Mouse (Mus musculus): ENCODE data around the gene Prr13. TPM values are rescaled to one million over a fixed set of nuclear protein-coding genes. Genes with fewer than 3 reads are reported as not detected.

Prr13 gene
- total and polyA plus RNA-seq, 3 experiments = 78.6 to 254 (median 86.0) TPM

DNA sequence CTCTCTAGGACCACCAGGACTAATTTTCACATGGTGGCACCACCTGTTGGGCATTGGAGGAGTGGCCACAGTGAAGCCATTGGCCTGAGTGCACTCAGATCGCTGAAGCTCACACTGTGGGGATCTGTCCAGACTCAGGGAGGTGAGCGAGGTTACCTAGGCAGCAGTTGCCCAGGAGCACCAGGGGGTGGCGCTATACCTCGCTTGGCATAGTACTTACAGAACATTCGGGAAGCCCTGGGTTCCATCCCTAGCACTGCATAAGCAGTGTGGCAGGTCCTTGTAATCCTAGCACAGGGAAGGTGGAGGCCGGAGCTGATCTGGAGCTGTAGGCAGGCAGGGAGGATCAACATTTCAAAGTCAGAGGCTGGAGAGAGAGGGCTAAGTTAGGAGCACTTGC is 2.8 kb upstream of the Prr13 start:
- ATAC-seq (ENCODE audit: extremely low read depth, insufficient number of reproducible peaks, low FRiP score, poor library complexity, severe bottlenecking) = no peak
- H3K4me1 ChIP-seq (ENCODE audit: insufficient read depth, low read depth, low read length) = peaks cover 47% of the 10 kb centered on the region

DNA sequence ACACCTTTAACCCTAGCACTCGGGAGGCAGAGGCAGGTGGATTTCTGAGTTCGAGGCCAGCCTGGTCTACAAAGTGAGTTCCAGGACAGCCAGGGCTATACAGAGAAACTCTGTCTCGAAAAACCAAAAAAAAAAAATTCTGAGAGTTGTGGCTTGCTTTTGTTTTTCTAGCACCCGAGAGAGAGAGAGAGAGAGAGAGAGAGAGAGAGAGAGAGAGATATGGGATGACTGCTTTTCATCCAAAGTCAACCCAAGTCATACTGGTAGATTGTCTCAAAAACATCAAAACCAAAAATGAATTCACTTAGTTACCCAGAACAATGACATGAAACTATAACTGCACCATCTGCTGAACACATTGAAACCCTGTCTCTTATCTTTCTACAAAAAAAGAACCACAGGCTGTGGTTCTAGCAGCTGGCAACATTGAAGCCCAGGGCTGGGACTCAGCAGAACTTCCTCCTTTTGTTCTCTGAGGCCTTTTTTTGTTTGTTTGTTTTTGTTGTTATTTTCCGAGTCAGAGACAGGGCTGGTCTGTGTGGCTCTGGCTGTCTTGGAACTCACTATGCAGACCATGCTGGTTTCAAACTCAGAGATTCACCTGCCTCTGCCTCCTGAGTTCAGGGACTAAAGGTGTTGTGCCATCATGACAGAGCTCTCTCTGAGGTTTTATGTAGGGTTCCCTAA is 635 bp upstream of the Prr13 start:
- peak; percentile 57 for DNase-seq (ENCODE audit: low spot score)
- peaks cover 52% of the 10 kb centered on the region for H3K4me1 ChIP-seq (ENCODE audit: insufficient read depth, low read depth, low read length)
- TF ChIP-seq TAL1 (conservative IDR thresholded peaks at IDR 0.05; ENCODE audit: low read depth, low read length) (peak; percentile 65), GATA1 (IDR thresholded peaks at IDR 0.05; ENCODE audit: borderline replicate concordance, low read length) (no peak), CTCF (IDR thresholded peaks at IDR 0.05; ENCODE audit: low read depth, low read length) (no peak)

More for the DNA sequence above, 2.8 kb upstream of the Prr13 start:
- H3K4me3 ChIP-seq (ENCODE audit: low read depth, low read length) = no peak overlapping the region
- no peaks in the 10 kb centered on the region for H3K9me3 ChIP-seq (replicated peaks)
- TF ChIP-seq CTCF (IDR thresholded peaks at IDR 0.05; ENCODE audit: low read depth, low read length) (no peak), POLR2AphosphoS5 (IDR thresholded peaks at IDR 0.05; ENCODE audit: insufficient replicate concordance, low read depth, low read length) (no peak), TAL1 (conservative IDR thresholded peaks at IDR 0.05; ENCODE audit: low read depth, low read length) (no peak), GATA1 (IDR thresholded peaks at IDR 0.05; ENCODE audit: borderline replicate concordance, low read length) (no peak), GATA2 (IDR thresholded peaks at IDR 0.05; ENCODE audit: borderline replicate concordance, low read depth, low read length) (no peak)
- no peak for DNase-seq (ENCODE audit: low spot score)
- peaks cover 25% of the 10 kb centered on the region for H3K27me3 ChIP-seq (ENCODE audit: insufficient read depth, low read length)
- peaks cover 7% of the 10 kb centered on the region for H3K36me3 ChIP-seq (replicated peaks)

DNA sequence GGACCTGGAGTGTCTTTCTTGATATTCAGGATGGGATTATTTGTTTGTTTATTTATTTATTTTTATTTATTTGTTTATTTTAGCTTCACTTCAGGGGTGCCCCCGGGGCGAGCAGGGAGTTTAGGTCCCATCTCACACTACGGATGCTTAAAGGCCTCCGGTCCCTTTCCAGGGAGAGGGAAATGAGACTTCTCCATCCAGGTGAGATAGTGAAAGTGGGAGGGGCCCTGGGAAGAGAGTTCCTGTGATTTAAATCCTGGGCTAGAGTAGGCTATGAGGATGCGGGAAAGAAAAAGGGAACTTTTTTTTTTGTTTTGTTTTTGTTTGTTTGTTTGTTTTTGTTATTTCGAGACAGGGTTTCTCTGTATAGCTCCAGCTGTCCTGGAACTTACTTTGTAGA is 553 bp downstream of the Prr13 start:
- no peak for DNase-seq (ENCODE audit: low spot score)
- TF ChIP-seq TAL1 (conservative IDR thresholded peaks at IDR 0.05; ENCODE audit: low read depth, low read length) (no peak), GATA1 (IDR thresholded peaks at IDR 0.05; ENCODE audit: borderline replicate concordance, low read length) (no peak), CTCF (IDR thresholded peaks at IDR 0.05; ENCODE audit: low read depth, low read length) (no peak), POLR2AphosphoS5 (IDR thresholded peaks at IDR 0.05; ENCODE audit: insufficient replicate concordance, low read depth, low read length) (no peak), GATA2 (IDR thresholded peaks at IDR 0.05; ENCODE audit: borderline replicate concordance, low read depth, low read length) (no peak)
- Histone ChIP-seq H3K9me3 (replicated peaks) (no peaks in the 10 kb centered on the region), H3K4me3 (ENCODE audit: low read depth, low read length) (peak overlapping the region; percentile 73), H3K27me3 (ENCODE audit: insufficient read depth, low read length) (no peaks in the 10 kb centered on the region), H3K4me1 (ENCODE audit: insufficient read depth, low read depth, low read length) (peaks cover 54% of the 10 kb centered on the region), H3K36me3 (replicated peaks) (peaks cover 36% of the 10 kb centered on the region)
- ATAC-seq (ENCODE audit: extremely low read depth, insufficient number of reproducible peaks, low FRiP score, poor library complexity, severe bottlenecking) = no peak

More for the DNA sequence above, 635 bp upstream of the Prr13 start:
- Histone ChIP-seq H3K4me3 (ENCODE audit: low read depth, low read length) (peak overlapping the region; percentile 73; the same call in 1 of the 2 replicates), H3K36me3 (replicated peaks) (peaks cover 26% of the 10 kb centered on the region), H3K27me3 (ENCODE audit: insufficient read depth, low read length) (peaks cover 8% of the 10 kb centered on the region; the same call in 1 of the 2 replicates), H3K9me3 (replicated peaks) (no peaks in the 10 kb centered on the region)
- ATAC-seq (ENCODE audit: extremely low read depth, insufficient number of reproducible peaks, low FRiP score, poor library complexity, severe bottlenecking) = 0 out of 2 replicates have a peak, but pooled peaks have one; percentile 16

DNA sequence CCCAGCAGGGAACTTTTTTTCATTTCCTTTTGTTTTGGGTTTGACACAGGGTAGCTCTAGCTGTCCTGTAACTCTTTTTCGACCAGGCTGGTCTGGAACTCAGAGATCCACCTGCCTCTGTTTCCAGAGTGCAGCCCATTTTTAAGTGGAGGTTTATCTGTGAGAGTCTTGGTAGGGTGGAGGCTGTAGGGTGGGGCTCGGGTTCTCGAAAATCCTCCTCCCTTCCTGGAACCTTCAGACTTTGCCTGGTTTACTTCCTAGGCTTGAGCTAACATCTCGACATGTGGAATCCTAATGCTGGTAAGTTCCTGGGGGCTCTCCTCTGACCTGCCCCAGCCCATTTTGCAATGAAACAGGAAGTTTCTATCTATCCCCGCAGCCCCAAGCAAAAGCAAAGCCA is 1.0 kb downstream of the Prr13 start:
- DNase-seq (ENCODE audit: low spot score) (no peak), ATAC-seq (ENCODE audit: extremely low read depth, insufficient number of reproducible peaks, low FRiP score, poor library complexity, severe bottlenecking) (no peak)
- no peaks in the 10 kb centered on the region for H3K27me3 ChIP-seq (ENCODE audit: insufficient read depth, low read length)
- H3K4me3 ChIP-seq (ENCODE audit: low read depth, low read length) = peak overlapping the region; percentile 73
- no peaks in the 10 kb centered on the region for H3K9me3 ChIP-seq (replicated peaks)
- peaks cover 39% of the 10 kb centered on the region for H3K36me3 ChIP-seq (replicated peaks)
- H3K4me1 ChIP-seq (ENCODE audit: insufficient read depth, low read depth, low read length) = peaks cover 54% of the 10 kb centered on the region
- TF ChIP-seq CTCF (IDR thresholded peaks at IDR 0.05; ENCODE audit: low read depth, low read length) (no peak), POLR2AphosphoS5 (IDR thresholded peaks at IDR 0.05; ENCODE audit: insufficient replicate concordance, low read depth, low read length) (no peak), GATA1 (IDR thresholded peaks at IDR 0.05; ENCODE audit: borderline replicate concordance, low read length) (no peak), TAL1 (conservative IDR thresholded peaks at IDR 0.05; ENCODE audit: low read depth, low read length) (no peak), GATA2 (IDR thresholded peaks at IDR 0.05; ENCODE audit: borderline replicate concordance, low read depth, low read length) (no peak)

DNA sequence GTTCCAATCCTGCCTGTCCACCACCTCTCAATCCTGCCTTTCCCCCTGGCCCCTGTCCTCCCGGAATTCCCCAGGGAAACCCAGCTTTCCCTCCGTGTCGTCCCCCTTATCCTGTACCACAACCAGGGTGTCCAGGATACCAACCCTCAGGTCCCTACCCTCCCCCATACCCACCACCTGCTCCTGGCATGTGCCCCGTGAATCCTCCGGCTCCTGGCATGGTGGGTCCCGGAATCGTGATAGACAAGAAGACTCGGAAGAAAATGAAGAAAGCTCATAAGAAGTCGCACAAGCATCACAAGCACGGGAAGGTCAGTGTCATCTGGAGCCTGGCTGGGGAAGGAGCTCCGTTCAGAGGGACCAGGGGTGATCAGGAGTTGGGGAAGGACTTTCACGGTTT is 1.6 kb downstream of the Prr13 start:
- DNase-seq (ENCODE audit: low spot score) (no peak), ATAC-seq (ENCODE audit: extremely low read depth, insufficient number of reproducible peaks, low FRiP score, poor library complexity, severe bottlenecking) (no peak)
- Histone ChIP-seq H3K27me3 (ENCODE audit: insufficient read depth, low read length) (no peaks in the 10 kb centered on the region), H3K9me3 (replicated peaks) (no peaks in the 10 kb centered on the region), H3K36me3 (replicated peaks) (peaks cover 44% of the 10 kb centered on the region), H3K4me3 (ENCODE audit: low read depth, low read length) (peak overlapping the region; percentile 73), H3K4me1 (ENCODE audit: insufficient read depth, low read depth, low read length) (peaks cover 54% of the 10 kb centered on the region)
- TF ChIP-seq GATA2 (IDR thresholded peaks at IDR 0.05; ENCODE audit: borderline replicate concordance, low read depth, low read length) (no peak), GATA1 (IDR thresholded peaks at IDR 0.05; ENCODE audit: borderline replicate concordance, low read length) (no peak), POLR2AphosphoS5 (IDR thresholded peaks at IDR 0.05; ENCODE audit: insufficient replicate concordance, low read depth, low read length) (no peak), TAL1 (conservative IDR thresholded peaks at IDR 0.05; ENCODE audit: low read depth, low read length) (no peak), CTCF (IDR thresholded peaks at IDR 0.05; ENCODE audit: low read depth, low read length) (no peak)

DNA sequence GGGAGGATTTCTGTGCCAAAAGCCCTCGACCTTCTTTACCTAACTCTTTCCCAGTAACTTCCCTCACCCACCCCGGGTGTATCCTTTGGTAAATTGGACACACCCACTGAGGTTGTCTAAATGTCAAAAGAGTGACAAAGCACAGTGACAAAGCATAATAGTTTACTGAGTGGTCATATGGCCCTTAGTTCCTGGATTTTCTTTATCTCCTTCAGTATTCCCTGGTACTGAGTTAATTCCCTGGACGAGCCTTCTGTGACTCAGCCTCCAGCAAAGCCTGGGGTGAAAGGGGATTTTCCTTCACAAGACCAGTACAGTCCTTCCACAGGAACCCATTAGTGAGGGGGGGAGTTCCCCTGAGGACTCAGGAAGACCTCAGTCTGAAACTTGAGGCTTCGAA is 2.1 kb downstream of the Prr13 start:
- no peak for TF ChIP-seq GATA1 (IDR thresholded peaks at IDR 0.05; ENCODE audit: borderline replicate concordance, low read length)
- no peak for TF ChIP-seq TAL1 (conservative IDR thresholded peaks at IDR 0.05; ENCODE audit: low read depth, low read length)
- no peak for TF ChIP-seq POLR2AphosphoS5 (IDR thresholded peaks at IDR 0.05; ENCODE audit: insufficient replicate concordance, low read depth, low read length)
- TF ChIP-seq CTCF (IDR thresholded peaks at IDR 0.05; ENCODE audit: low read depth, low read length) = no peak
- TF ChIP-seq GATA2 (IDR thresholded peaks at IDR 0.05; ENCODE audit: borderline replicate concordance, low read depth, low read length) = no peak
- Histone ChIP-seq H3K9me3 (replicated peaks) (no peaks in the 10 kb centered on the region), H3K4me3 (ENCODE audit: low read depth, low read length) (peak overlapping the region; percentile 73; the same call in 1 of the 2 replicates), H3K36me3 (replicated peaks) (peaks cover 49% of the 10 kb centered on the region), H3K4me1 (ENCODE audit: insufficient read depth, low read depth, low read length) (peaks cover 52% of the 10 kb centered on the region), H3K27me3 (ENCODE audit: insufficient read depth, low read length) (no peaks in the 10 kb centered on the region)
- ATAC-seq (ENCODE audit: extremely low read depth, insufficient number of reproducible peaks, low FRiP score, poor library complexity, severe bottlenecking) (no peak), DNase-seq (ENCODE audit: low spot score) (no peak)
